Mouse (Mus musculus): ENCODE measurements around the gene Arxes2. TPM values are rescaled to one million over a fixed set of nuclear protein-coding genes. Genes with fewer than 3 reads are reported as not detected.

Gene Arxes2
- total RNA-seq, 2 experiments from 2014 or later: 87.7 to 97.8 TPM

DNA sequence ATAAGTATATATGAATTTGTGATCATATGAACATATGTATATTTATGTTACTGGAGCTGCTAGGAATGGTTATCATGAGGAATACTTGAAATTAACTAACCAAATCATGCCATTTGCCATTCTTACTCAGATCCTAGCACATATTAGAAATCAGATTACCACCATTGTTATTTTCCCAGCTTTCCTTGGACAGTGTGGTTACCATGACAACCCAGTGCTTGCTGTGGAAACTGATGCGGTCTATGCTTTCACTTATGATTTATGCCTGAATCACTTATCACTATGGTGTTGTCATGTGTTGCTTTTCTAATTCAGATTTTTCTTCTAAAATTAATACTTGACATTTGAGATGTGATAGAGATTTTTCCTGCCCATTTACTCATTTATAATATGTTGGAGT is 36.7 kb downstream of the Arxes2 start:
- DNase-seq (ENCODE audit: low spot score in 2 of 2): peak in 1 of 2 experiments; percentile 12

DNA sequence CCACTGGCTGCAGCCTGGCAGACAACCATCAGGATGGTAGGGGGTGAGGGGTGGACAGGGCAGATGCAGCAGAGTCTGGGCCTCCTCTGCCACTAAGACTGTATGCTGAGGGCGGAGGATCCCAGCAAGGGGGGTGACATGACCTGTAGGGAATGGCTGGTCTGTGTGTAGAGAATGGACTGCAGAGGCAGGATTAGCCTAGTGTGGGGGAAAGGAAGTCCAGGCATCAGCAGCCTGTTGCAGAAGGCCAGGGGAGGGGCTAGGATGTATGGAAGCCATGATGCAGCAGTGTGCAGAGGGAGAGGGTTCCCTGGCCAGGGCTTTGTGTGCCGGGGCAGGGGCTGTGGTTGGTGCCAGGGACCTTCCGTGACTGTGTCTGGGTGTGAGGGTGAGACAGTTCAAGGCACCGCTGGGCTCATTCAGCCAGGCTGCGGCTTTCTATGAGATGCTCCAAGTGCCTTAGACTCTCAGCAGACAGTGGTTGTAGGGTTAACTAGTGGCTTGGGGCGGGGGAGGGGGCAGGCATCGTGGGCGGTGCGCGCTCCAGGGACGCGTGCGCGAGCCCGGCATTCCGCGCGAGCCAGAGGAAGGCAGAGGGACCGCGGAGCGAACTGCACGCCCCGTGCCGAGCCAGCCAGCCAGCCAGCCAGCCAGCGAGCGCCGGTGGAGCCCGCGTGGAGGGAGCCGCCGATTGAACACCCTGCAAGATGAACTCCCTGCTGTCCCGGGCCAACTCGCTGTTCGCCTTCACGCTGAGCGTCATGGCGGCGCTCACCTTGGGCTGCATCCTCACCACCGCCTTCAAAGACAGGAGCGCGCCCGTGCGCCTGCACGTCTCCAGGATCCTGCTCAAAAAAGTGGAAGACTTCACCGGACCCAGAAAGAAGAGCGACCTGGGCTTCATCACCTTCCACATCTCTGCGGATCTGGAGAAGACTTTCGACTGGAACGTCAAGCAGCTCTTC is 39.5 kb downstream of the Arxes2 start, which contains the start of gene Arxes1:
TSS of gene Arxes1 (plus strand) at position 569 of the 965 bp plus-strand sequence.
- DNase-seq (ENCODE audit: low spot score in 2 of 2): peak in 1 of 2 experiments; percentile 22

DNA sequence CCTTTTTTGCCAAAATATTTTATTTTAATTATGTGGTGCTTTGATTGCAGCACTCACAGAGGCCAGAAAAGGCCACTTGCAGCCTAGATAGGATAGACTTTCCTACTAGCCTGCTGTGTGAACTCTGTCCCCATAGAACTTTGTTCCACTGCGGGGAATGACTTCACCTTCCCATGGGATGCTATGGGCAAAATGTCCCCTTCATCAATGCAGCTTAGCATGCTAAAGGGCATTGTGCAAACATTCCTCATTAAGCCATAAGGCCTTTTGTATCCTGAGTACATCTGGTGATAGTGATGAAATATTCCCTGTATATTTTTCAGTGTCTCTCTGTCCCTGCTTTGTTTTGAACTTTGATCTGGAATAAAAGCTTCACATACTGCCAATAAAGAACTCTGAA is 50.1 kb downstream of the Arxes2 start:
- no peak for DNase-seq (ENCODE audit: low spot score in 2 of 2)

Other genes starting within 250 kb of the Arxes2 start
- 10 to 100 TPM; 63.2 to 69.1 TPM for gene Bhlhb9, start 196.2 kb upstream of the Arxes2 start, total RNA-seq (2021)
- 100 to 1,000 TPM; 151 to 154 TPM for gene Gprasp2, start 154.8 kb upstream of the Arxes2 start, total RNA-seq (2021)
- 10 to 100 TPM; 65.0 to 75.1 TPM for gene Arxes1, start 39.5 kb downstream of the Arxes2 start, total RNA-seq (2021)
- 100 to 1,000 TPM; 343 to 376 TPM for gene Bex2, start 74.4 kb downstream of the Arxes2 start, total RNA-seq (2021)
- gene Nxf3, start 91.4 kb downstream of the Arxes2 start, total RNA-seq (2021): not detected
- 10 to 100 TPM; 22.3 to 24.0 TPM for gene Bex4, start 145.2 kb downstream of the Arxes2 start, total RNA-seq (2021)
- gene Tceal8, start 178.5 kb downstream of the Arxes2 start, total RNA-seq (2021): 10 to 100 TPM; 39.5 to 42.2 TPM
- 100 to 1,000 TPM; 110 to 134 TPM for gene Tceal5, start 210.1 kb downstream of the Arxes2 start, total RNA-seq (2021)
- gene Tceal7, start 221.0 kb downstream of the Arxes2 start, total RNA-seq (2021): 1 to 10 TPM in 1 of 2 experiments, under 1 TPM in 1; 0.95 to 1.7 TPM
- gene Bex1, start 221.7 kb downstream of the Arxes2 start, total RNA-seq (2021): 10 to 100 TPM; 75.5 to 80.4 TPM